Mouse (Mus musculus) lung, embryonic 14.5 days (tissue): ENCODE measurements at regions not wholly inside any gene's neighbourhood (a gene's known extent, or its start where the extent isn't known, plus 50 kb on each side); places are given as distances from the start of the nearest gene placed in this dataset.

Source experiments
- ATAC-seq: fragments of 200-750 bp; cut with Nextera tagmentation; 2 replicates; pipeline ENCODE4 v1.8.0; 2017; ENCODE audit warnings: mild to moderate bottlenecking, moderate TSS enrichment, moderate library complexity; ENCODE audit not compliant: insufficient read depth
- DNase-seq: peaks from one replicate; pipeline ENCODE4 v3.0.0-alpha.2; 2015
- H3K27ac ChIP-seq: fragments of 300-500 bp; sonication (generic); 2 replicates; pipeline ENCODE4 v1.5.1; 2014; ENCODE audit warnings: low read depth, mild to moderate bottlenecking, moderate library complexity
- H3K27me3 ChIP-seq: fragments of 300-500 bp; sonication (generic); 2 replicates; pipeline ENCODE4 v1.6.1; 2014; ENCODE audit warnings: low read length, control low read depth; ENCODE audit not compliant: insufficient read depth
- H3K36me3 ChIP-seq: fragments of 300-500 bp; sonication (generic); 2 replicates; pipeline ENCODE4 v1.6.1; 2014; ENCODE audit warnings: control low read depth; ENCODE audit not compliant: insufficient read depth
- H3K4me1 ChIP-seq: fragments of 300-500 bp; sonication (generic); 2 replicates; pipeline ENCODE4 v1.6.1; 2014; ENCODE audit warnings: antibody characterized with exemption, control low read depth; ENCODE audit not compliant: insufficient read depth
- H3K4me2 ChIP-seq: fragments of 300-500 bp; sonication (generic); 2 replicates; pipeline ENCODE4 v1.6.1; 2014; ENCODE audit warnings: mild to moderate bottlenecking
- H3K4me3 ChIP-seq: fragments of 300-500 bp; sonication (generic); 2 replicates; pipeline ENCODE4 v1.5.1; 2014; ENCODE audit warnings: low read depth, low read length
- H3K9ac ChIP-seq: fragments of 300-500 bp; sonication (generic); 2 replicates; pipeline ENCODE4 v1.6.1; 2014
- H3K9me3 ChIP-seq: fragments of 300-500 bp; sonication (generic); 2 replicates; pipeline ENCODE4 v1.6.1; 2016; ENCODE audit warnings: low read depth, low read length, control low read depth
- CTCF ChIP-seq: IDR thresholded peaks from 2 replicates; pipeline ENCODE4 v1.5.1; 2016; ENCODE audit warnings: antibody characterized with exemption, low read depth
- WGBS: fragments of 180-500 bp; shearing (Covaris S2); extraction: QIAGEN DNeasy Blood & Tissue Kit; methylation state at CpG from one replicate; pipeline ENCODE4 v1.1.7; 2014; 5-methylcytosine and 5-hydroxymethylcytosine counted together

- Histone ChIP-seq H3K36me3 (no peaks in the 10 kb centered on the region), H3K9me3 (no peaks in the 10 kb centered on the region), H3K4me1 (no peaks in the 10 kb centered on the region), H3K4me2 (no peak overlapping the region), H3K9ac (no peak overlapping the region), H3K4me3 (no peak overlapping the region), H3K27ac (no peak overlapping the region), H3K27me3 (no peaks in the 10 kb centered on the region)
- no peak for TF ChIP-seq CTCF
- 44% methylated on average over 9 of the region's 9 CpGs for WGBS
- ATAC-seq: no peak
- no peak for DNase-seq
These were observed 208.7 kb downstream of the Pmp22 start for GRCm38 (mm10) chr11:63337503-63337902.

- TF ChIP-seq CTCF: no peak
- Histone ChIP-seq H3K36me3 (no peaks in the 10 kb centered on the region), H3K4me2 (no peak overlapping the region), H3K27ac (no peak overlapping the region), H3K4me1 (no peaks in the 10 kb centered on the region), H3K4me3 (no peak overlapping the region), H3K27me3 (no peaks in the 10 kb centered on the region), H3K9ac (no peak overlapping the region), H3K9me3 (no peaks in the 10 kb centered on the region)
- ATAC-seq (no peak), DNase-seq (no peak)
- 85% methylated on average over 1 of the region's 1 CpGs for WGBS
These were observed 209.5 kb downstream of the Pmp22 start for GRCm38 (mm10) chr11:63338277-63338676.

GRCm38 (mm10) chr11:63345653-63346052, 216.9 kb downstream of the Pmp22 start:
- no peak overlapping the region for H3K9ac ChIP-seq
- ATAC-seq: no peak
- H3K4me3 ChIP-seq: no peak overlapping the region
- no peak overlapping the region for H3K27ac ChIP-seq
- no peaks in the 10 kb centered on the region for H3K4me1 ChIP-seq
- WGBS: 85% methylated on average over 4 of the region's 4 CpGs
- no peaks in the 10 kb centered on the region for H3K27me3 ChIP-seq
- H3K9me3 ChIP-seq: no peaks in the 10 kb centered on the region
- DNase-seq: no peak
- TF ChIP-seq CTCF: no peak
- H3K36me3 ChIP-seq: no peaks in the 10 kb centered on the region
- H3K4me2 ChIP-seq: no peak overlapping the region

GRCm38 (mm10) chr11:63350123-63350696, 221.4 kb downstream of the Pmp22 start:
- H3K9me3 ChIP-seq: no peaks in the 10 kb centered on the region

GRCm38 (mm10) chr11:63351999-63352398, 223.2 kb downstream of the Pmp22 start:
- WGBS: 85% methylated on average over 8 of the region's 8 CpGs
- DNase-seq (no peak), ATAC-seq (no peak)
- Histone ChIP-seq H3K27me3 (0 out of 2 replicates have a peak, but pooled peaks cover 5% of the 10 kb centered on the region), H3K9me3 (no peaks in the 10 kb centered on the region), H3K4me1 (no peaks in the 10 kb centered on the region), H3K36me3 (no peaks in the 10 kb centered on the region), H3K9ac (no peak overlapping the region), H3K4me3 (no peak overlapping the region), H3K27ac (no peak overlapping the region), H3K4me2 (no peak overlapping the region)
- TF ChIP-seq CTCF: no peak

More at GRCm38 (mm10) chr11:63350123-63350696, 221.4 kb downstream of the Pmp22 start:
- Histone ChIP-seq H3K4me1 (no peaks in the 10 kb centered on the region), H3K4me3 (no peak overlapping the region), H3K9ac (no peak overlapping the region), H3K4me2 (no peak overlapping the region), H3K27me3 (0 out of 2 replicates have a peak, but pooled peaks cover 5% of the 10 kb centered on the region), H3K27ac (peak overlapping the region; percentile 4; the same call in 1 of the 2 replicates), H3K36me3 (no peaks in the 10 kb centered on the region)
- DNase-seq (peak; percentile 79), ATAC-seq (0 out of 2 replicates have a peak, but pooled peaks have one; percentile 31)
- no peak for TF ChIP-seq CTCF
- 19% methylated on average over 7 of the region's 7 CpGs for WGBS

GRCm38 (mm10) chr11:63352990-63353389, 224.2 kb downstream of the Pmp22 start:
- no peak for TF ChIP-seq CTCF
- H3K9me3 ChIP-seq: no peaks in the 10 kb centered on the region
- 0 out of 2 replicates have a peak, but pooled peaks cover 5% of the 10 kb centered on the region for H3K27me3 ChIP-seq
- no peaks in the 10 kb centered on the region for H3K4me1 ChIP-seq
- H3K4me2 ChIP-seq: no peak overlapping the region
- no peak overlapping the region for H3K9ac ChIP-seq
- WGBS: 59% methylated on average over 3 of the region's 3 CpGs
- ATAC-seq (no peak), DNase-seq (no peak)
- no peak overlapping the region for H3K4me3 ChIP-seq
- no peaks in the 10 kb centered on the region for H3K36me3 ChIP-seq
- no peak overlapping the region for H3K27ac ChIP-seq

- Histone ChIP-seq H3K9ac (no peak overlapping the region), H3K4me3 (no peak overlapping the region), H3K9me3 (no peaks in the 10 kb centered on the region), H3K4me2 (no peak overlapping the region), H3K4me1 (no peaks in the 10 kb centered on the region), H3K36me3 (no peaks in the 10 kb centered on the region), H3K27me3 (0 out of 2 replicates have a peak, but pooled peaks cover 5% of the 10 kb centered on the region), H3K27ac (no peak overlapping the region)
- DNase-seq (no peak), ATAC-seq (no peak)
- WGBS: 67% methylated on average over 8 of the region's 8 CpGs
- TF ChIP-seq CTCF: no peak
These were observed 224.9 kb downstream of the Pmp22 start for GRCm38 (mm10) chr11:63353671-63354070.
